Mouse (Mus musculus): ENCODE measurements around the gene Trmt6.
A peak's percentile ranks its signal among the peaks of the same experiment; 100 is the strongest.

Gene Trmt6

DNA sequence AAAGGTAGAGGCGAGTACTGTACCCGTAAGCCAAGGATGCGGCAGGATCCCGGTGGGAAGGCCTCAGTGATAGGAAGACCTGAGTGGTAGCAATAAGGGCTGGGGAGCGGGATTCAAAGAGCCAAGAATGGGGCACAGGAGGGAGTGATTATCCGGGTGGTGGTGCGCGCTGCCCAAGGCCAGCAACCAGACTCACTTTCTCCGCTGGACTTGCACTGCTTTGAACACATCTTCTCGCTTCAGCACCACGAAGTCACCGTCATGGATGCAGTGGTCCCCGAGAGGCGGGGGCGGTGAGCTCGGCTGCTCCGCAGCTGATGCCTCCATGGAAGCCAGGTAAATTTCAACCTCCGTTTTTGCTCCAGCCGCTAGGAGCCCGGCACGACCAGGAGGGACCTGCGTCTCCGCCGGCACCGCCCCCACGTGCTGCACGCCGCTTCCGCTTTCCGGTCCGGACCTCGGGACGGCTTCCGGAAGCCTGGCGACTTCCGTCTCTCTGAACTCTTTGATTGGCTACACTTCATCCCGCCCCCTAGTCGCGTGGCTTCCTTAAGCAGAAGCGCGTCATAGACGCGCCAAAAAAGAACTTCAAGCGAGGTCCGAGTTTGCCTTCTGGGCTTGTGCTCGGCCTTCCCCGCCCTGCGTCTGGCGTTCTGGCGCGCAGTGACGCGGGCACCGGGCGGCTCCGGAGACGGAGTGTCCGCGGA lies at the start of gene Trmt6, which contains the start of gene Mcm8:
Trmt6 (minus strand) TSS at position 448 of the 707 bp plus-strand sequence.
Mcm8 (plus strand) TSS at position 534 of the 707 bp plus-strand sequence.
- DNase-seq: peak; percentile 93

DNA sequence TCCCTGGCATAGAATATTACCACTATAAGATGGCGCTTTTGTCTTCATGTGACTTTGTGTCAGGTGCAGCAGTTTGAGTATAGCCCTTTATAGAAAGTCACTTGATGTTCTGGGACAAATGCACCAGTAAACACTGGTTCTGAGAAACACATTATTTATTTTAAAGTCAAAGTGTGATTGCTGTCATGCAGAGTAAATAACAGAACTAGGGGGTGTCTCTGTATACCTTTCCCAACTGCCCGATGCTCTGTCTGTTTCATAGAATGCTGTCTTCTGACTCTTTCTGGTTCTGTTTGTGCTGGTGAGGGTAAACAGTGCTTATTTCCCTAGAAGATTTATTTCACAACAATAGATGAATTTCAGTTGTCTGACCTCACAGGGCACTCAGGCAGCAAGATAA lies 47.5 kb upstream of the Trmt6 start:
- no peak for DNase-seq

DNA sequence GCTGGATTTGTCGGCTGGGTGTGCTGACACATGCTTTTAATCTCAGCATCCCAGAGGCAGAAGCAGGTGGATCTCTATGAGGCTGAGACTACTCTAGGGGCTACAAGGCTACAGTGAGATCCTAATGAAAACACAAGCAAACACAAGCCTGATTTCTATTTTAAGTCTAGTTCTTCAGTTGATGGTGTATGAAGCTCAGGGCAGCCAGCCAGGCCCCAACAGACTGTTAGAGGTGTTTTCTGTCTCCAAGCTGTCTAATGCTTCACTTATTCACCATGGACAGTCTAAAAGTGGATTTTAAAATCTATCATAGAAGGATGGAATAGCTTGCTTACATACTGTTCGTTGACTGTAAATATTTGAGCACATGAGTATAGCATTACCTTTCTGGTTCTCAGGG lies 45.6 kb upstream of the Trmt6 start:
- no peak for DNase-seq

DNA sequence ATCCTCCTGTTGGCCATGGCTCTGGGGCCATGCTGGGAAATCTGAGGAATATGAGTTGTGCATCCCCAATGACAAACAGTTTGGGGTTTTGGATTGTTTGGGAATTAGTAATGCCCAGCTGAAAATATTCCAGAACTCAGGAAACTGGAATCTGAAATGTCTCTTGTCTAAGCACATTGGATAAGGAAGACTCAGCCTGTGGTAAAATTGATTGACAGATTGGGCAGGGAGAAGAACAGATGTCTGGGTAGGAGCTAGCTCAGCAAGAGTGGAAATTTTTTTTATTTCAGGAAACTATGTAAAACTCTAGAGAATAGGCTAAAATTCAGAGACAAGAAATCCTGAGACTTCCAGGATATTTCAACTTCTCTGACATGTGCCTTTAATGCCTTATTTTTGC lies 44.6 kb upstream of the Trmt6 start:
- DNase-seq: no peak

DNA sequence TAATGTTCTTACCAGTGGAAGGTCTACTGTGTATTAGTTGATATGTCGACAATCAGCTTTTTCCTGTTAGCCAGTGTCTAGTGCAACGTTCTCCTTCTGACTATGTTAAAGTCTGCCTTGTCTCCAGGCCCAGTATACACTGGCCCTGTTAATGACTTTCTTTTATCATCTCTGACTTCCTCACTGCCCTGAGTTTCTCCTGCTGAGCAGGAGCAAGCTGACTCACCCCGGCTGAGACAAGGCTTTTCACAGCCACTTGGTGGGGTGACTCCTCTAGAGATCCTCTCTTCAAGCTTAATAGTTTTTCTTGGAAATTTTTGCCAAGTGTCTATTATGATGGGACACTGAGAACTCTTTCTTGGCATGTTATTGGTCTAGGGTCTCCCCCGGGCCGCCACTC lies 40.5 kb upstream of the Trmt6 start:
- no peak for DNase-seq

DNA sequence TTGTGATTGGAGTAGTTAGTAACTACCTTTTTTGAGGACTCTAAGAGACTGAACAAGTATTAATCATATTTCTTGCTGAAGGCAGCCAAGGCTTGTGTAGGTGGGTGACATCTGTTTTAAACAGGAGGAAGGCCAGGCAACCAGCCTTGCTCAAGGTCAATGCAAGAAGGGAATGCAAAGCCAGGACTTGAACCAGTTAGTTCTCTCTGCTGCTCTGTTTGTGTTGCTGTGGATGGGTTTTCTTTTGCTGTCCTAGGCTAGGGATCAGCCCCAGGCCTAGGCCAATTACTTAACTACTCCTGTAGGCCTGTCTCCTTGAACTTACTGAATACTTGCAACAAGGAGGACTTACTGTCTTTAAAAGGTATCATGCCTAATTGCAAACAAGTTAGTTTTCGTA lies 37.2 kb upstream of the Trmt6 start:
- DNase-seq: no peak

DNA sequence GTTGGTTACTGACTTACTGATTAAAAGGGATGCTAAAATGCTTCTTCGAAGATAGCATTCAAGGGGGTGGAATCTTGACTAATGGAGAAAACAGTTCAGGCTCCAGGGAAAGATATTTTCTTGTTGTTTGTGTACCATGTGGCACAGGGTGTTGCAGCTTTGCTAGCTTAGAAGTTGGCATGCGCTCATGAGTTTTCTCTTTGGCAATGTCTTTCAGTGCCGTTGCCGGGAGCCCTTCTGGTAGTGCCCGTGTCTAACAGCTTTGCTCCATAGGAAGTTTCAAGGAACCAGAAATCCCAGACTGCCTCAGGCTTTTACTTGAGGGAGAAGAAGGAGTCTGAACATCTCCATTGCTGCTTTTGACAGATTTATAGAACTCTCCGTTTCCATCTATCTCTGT lies 33.3 kb upstream of the Trmt6 start:
- no peak for DNase-seq

DNA sequence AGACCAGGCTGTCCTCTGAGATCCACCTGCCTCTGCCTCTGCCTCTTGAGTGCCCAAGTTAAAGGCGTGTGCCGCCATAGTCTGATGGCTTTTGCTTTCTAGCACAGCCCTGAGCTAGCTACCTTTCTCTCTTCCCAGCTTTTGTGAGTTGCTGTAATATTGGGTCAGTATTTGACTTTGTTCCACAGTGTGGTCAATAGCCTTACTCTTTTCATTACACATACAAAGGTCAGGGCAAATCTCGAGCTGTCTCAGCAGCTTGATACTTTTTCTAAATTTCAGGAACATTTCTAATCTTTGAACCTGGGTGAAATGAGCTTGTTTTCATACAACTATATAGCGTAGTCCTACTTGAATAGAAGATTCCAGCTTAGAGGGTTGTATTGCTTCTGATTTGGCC lies 32.5 kb upstream of the Trmt6 start:
- no peak for DNase-seq

DNA sequence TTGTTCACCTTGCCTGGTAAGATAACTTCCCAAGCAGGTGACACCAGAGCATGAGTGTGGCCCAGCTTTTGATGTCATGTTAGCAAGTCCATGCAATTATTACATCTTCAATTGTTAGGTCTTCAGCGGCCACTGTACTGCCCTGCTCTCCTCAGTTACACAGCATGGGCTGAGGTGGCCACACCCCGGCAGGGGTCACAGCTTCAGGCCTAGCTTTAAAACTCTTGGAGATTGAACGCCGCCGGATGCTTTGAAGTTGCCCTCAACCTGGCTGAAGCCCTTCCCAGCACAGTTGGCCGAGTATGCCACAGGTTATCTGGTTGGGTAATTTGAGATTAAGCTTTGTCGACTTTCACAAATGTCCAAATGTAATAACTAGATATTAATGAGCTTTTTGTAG lies 31.7 kb upstream of the Trmt6 start:
- DNase-seq: peak; percentile 11

DNA sequence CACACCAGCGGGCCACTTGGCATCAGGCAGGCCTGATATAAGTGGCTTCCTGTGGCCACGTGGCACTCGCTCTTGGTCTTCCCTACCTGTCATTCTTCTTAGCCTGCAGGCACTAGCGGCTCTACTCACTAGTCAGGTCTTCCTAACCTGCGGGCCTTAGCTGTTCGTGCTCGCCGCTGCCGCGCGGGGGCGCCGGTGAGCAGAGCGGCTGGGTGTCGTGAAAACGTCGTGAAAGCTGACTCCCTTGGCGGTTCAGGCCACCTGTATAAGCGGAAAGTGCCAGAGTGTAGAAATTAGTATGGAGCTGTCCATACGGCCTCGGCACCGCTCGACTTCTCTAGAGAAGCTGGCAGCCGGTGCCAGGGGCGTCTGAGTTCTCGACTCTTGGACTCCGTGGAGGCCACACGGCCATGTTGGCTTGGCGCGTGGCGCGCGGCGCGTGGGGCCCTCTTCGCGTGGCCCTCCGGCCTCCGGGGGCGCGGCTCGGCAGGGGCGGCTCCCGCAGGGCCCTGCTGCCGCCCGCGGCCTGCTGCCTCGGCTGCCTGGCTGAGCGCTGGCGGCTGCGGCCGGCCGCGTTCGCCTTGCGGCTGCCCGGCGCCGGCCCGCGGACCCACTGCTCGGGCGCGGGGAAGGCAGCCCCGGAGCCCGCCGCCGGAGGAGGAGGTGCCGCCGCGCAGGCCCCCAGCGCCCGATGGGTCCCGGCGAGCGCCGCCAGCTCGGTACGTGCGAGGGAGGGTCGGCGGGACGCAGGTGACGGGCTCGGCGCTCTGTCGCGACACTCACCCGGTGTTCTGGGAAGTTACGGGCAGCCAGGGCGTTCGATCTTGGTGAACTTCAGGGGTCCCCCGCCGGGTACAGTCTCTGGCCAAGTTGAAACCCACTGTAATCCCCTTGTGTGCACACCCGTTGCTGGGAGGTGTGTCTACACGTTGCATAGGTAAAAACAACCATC lies 30.8 kb upstream of the Trmt6 start, which contains the start of gene Crls1:
Crls1 (plus strand) TSS at position 260 of the 952 bp plus-strand sequence.
- peak; percentile 97 for DNase-seq

DNA sequence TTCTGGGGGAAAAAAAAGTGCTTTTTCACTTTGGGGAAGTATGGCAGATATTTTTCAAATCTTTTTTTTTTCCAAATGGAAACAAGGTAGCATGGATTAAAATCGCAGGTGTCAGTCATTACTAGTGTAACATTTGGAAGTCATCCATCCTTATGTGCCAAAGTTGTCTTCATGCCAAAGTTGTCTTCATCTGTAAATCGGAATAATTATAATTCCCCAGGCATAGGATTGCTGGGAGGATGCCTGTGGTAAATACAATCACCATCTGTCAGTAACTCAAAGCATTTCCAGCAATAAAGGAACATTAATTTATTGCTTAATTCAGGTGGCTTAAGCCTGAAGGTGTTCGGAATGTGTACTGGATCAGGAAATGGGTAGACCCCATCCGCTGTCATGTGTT lies 25.2 kb upstream of the Trmt6 start:
- DNase-seq: no peak

DNA sequence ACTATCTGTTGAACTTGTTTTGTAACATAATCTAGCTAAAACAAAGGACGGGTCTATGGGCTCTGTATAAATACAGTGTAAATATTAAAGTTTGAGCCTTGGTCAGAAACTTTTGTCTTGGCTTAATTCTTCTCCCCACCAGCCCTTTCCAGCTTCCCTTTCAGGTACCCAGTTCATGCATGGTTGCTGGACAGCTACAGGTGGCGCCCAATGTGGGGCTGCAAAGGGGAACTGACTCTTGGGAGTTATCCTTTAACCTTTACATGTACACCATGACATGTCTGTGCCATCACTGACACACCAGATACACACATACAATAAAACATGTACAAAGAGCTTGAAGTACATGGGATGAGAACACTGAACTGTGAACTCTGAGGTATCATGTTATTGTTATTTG lies 12.9 kb downstream of the Trmt6 start:
- DNase-seq: no peak

DNA sequence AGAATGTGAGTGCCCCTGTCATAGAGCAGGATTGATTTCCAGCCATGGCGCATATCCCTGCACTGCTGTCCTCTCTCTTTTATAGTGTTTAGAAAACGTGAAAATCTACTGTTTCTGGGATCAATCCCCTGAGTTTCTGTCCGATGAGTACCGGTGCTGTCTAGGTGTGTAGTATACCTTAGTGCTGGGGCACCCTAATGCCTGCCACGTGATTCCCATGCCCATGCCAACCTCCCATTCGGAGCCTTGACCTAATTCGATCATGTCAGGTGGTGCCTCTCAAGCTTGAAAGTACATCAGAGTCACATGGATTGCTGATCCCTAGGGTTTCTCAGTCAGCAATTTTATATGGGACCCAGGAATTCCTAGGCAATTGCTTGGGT lies 21.7 kb downstream of the Trmt6 start:
- no peak for DNase-seq

DNA sequence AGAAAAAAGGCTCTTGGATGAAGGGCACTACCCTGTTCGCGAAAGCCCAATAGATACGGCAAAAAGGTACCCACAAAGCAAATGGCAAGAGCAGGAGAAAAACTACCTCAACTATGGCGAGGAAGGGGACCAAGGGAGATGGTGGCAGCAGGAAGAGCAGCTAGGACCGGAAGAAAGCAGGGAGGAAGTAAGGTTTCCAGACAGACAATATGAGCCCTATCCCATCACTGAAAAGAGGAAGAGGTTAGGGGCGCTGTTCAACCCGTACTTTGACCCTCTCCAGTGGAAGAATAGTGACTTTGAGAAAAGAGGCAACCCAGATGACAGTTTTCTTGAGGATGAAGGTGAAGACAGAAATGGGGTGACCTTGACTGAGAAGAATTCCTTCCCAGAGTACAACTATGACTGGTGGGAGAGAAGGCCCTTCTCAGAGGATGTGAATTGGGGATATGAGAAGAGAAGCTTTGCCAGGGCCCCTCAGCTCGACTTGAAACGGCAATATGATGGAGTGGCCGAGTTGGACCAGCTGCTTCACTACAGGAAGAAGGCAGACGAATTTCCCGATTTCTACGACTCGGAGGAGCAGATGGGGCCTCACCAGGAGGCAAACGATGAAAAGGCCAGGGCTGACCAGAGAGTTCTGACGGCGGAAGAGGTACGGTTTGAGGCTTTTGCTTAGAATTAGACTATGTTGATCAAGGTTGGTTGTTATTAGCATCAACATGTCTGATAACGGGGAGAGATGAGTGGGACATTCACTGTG lies 22.2 kb downstream of the Trmt6 start:
- DNase-seq: no peak

DNA sequence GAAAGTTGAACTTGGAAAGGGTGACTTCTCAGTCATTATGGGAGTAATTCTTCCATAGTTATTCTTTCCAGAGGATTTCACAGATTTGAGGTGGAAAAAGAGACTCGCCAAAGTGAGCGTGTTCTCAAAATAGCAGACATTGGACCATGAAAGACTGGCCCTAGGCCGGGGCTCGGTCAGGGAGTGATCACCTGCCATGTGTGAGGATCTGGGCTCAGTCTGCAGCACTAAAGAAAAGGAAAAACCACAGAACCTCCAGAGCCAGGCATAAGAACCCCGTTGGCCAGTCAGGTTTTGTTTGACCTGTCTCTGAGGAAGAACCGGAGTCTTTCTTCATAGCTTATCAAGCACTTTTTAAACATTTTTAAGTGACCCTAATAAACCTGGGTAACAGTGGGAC lies 31.8 kb downstream of the Trmt6 start:
- DNase-seq: no peak

DNA sequence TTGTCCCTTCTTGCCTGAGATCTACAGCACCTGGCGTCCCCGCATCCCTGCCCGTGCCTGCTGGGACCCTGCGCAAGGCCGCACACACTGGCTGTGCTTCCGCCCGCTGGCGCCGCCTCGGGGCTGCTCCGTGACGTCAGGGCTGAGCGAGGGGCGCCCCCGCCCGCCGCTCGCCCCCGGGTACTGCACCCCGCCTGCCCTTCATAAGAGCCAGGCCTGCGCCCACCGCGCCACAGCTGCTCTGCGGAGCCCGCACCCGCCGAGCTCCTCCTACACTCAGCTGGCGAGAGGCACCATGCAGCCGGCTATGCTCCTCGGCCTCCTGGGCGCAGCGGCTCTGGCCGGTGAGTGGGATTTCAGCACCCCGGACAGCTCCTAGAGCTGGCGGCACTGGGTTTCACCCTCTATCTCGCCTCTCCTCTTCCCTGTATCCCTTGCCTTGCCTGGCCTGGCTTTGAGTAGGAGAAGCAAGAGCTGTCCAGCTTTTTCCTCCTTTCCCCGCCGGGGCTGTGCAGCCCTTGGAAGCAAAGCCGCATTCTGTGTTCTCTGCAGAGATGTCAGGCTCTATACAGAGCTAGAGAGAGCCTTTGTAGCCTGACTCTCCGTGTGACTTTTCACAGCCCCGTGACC lies 34.3 kb downstream of the Trmt6 start:
- DNase-seq: peak; percentile 85

DNA sequence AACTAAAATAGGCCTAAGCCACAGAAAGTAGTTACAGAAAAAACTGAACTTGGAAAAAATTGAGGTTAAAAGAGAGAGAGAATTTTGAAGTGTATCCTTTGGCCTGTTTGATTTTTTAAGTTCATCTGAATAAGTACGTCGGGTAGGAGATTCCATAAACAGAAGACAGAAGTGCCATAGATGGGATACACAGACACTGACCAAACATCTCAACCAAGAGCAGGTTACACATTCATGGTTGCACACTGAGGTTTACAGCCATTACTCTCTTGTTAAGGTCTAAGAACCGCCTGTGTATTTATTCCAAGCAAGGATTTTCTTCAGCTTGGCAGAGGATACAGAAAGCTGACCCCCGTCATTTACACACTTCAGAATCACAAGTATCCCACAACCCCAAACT lies 34.9 kb downstream of the Trmt6 start, which contains the start of gene Chgb:
Chgb (plus strand) TSS at position 301 of the 400 bp plus-strand sequence.
- no peak for DNase-seq

DNA sequence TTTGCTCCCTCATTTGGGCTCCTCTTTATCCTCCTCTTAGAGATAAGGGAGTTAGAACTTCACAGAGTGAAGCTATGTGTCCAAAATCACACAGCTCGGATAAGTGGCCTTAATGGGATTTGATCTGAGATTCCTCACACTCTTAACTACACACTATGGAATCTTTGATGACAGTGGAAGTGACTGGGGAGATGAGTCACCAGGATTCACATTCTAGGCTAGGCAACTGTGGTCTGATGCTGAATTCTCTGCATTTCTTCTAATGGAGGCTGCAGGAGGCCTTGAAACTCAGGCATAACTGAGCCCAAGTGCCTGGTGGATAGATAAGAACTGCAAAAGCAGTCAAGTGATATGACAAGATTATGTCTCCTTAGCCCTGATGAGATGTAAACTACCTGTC lies 45.0 kb downstream of the Trmt6 start:
- DNase-seq: no peak

DNA sequence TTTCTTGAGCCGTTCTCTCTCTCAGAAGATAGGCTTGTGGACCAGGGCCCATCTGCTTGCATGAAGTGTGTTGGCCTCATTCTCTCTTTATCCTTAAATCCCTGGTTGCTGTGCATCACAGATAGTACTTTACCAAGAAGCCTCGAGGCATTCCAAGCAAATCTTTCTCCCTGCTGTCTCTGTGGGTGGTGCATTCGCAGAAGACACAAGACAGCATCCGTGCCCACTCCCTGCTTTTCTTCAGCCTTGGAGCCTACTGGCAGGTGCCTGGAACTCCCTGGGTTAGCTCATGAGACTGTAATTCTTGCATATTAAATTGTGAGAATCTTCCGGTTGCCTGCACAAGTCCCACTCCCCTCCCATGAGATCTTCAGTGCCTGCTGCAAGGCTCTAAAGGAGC lies 57.9 kb downstream of the Trmt6 start:
- DNase-seq: no peak
